Mouse (Mus musculus) neutrophil, adult 5-6 weeks (primary cell): ENCODE measurements around the gene Olfr1112. TPM values are rescaled to one million over a fixed set of nuclear protein-coding genes. Genes with fewer than 3 reads are reported as not detected.
"Not testable (repeated sequence)": the region's sequence is repeated elsewhere in the genome, so short reads cannot be mapped to it uniquely, and the experiment has no call there.

ENCODE experiments used
- ATAC-seq: fragments of 151-379, 151-347 bp; 2 replicates; pipeline ENCODE4 v1.8.0; 2017; ENCODE audit warnings: mild to moderate bottlenecking, moderate TSS enrichment; ENCODE audit not compliant: insufficient number of reproducible peaks, poor library complexity, low FRiP score, severe bottlenecking; ENCODE audit errors: extremely low read depth
- total RNA-seq: library from RNA; stranded (forward); fragments of 200-1000 nt; gene quantifications from 2 replicates; pipeline ENCODE4 v1.2.3, GENCODE M21; 2017

Olfr1112 gene
- not detected in 2 replicates for total RNA-seq

DNA sequence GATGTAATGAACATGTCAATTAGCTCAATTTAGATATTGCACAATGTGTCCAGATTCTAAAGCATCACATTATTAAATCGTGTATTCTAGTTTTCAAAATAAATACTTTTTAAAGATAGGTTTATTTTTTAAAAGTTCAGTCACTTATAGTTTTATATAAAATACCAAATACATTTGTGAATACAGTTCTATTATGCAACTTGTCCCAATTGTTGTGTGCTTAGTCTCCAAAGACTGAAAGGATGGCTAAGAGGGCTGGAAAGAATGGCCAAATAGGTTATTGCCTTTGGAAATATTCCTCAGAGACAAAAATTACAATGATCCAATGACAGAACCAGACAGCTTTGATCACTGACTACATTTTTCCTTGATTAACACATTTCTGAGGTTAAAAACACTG lies at the start of gene Olfr1112:
TSS of gene Olfr1112 (plus strand) at position 301 of the 400 bp plus-strand sequence.
- no peak for ATAC-seq

DNA sequence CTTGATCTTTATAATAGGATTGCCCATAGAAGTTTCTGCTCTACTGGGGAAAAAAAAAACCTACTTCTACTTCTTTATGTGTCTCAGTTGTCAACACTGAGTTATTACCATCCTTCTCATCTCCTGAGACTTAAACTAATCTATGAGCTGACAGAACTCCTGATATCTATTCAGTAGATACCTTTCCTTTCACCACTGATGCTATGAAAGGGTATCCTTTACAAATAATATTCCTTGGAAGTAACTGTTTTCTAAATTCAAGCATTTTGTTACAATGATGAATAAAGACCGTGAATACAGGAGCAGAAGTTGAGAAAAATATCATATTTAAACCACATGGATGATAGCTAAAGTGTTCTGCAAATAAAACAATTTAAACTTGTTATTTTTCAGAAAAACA lies 47.4 kb upstream of the Olfr1112 start, which contains the start of gene Olfr1110:
TSS of gene Olfr1110 (minus strand) at position 101 of the 400 bp plus-strand sequence.
- no peak for ATAC-seq

DNA sequence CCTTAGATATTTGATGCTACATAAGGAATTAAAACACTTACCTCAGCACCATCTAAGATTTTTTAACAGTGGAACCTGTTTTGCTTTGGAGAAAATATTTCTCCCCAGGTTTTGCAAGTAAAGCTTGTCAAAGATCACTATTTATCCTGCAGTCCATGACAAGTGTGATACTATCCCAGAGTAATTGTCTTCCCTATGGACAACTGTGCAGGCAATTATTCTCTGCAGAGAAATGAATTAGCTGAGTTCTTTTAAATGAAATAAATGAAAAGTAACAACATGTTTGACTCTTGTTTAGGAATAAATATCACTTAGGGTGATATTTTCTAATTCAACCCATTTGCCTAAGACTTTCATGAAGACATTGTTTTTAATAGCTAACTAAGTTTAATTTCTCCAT lies 35.1 kb upstream of the Olfr1112 start, which contains the start of gene Olfr1111:
TSS of gene Olfr1111 (minus strand) at position 101 of the 400 bp plus-strand sequence.
- no peak for ATAC-seq

DNA sequence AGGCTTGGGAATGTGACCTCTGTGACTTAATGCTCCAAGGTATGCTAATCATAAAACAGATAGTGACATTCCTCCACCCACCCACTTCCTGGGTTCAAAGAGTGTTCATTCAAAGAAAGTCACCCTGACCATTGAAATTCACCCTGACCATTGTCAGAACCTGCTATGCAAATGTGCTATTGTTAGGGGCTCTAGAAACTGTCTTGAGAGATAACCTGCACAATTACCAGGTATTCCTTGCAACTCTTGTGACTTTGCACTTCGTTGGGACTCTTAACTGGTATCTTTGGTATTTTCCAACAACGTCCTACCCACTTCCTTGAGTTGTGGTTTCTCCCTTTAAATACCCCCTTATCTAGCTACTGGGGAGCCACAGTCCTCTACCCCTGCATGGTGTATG lies 19.9 kb upstream of the Olfr1112 start:
- ATAC-seq, result not testable (repeated sequence)

DNA sequence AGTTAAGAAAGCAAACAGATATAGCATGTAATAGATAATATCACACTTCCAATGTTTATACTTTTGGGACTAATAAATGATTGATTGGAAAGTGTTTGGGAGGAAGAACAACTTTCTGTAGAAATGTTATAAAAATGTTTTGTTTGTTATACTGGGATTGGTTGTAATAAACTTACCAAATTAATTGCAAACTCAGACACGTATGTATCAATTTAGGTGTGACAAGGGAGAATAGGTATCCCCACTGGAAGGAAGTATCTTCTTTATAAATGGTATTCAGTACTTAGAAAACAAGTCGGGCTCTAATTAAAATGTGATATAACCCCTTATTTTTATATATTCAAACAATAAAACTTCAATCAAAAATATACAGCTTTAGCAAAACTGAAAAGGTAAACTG lies 21.1 kb downstream of the Olfr1112 start, which contains the start of gene Olfr1113:
TSS of gene Olfr1113 (plus strand) at position 301 of the 400 bp plus-strand sequence.
- ATAC-seq, result no peak

Other genes with a start within 250 kb of the Olfr1112 start
- gene Olfr1099, start 227.1 kb upstream of the Olfr1112 start, total RNA-seq, result 0.12 TPM in 1 of 2 replicates, not detected in the other
- not detected in 2 replicates for gene Olfr1100, start 207.8 kb upstream of the Olfr1112 start, total RNA-seq
- not detected in 2 replicates for gene Olfr1101, start 196.6 kb upstream of the Olfr1112 start, total RNA-seq
- not detected in 2 replicates for gene Olfr1102, start 189.4 kb upstream of the Olfr1112 start, total RNA-seq
- gene Olfr1104, start 160.7 kb upstream of the Olfr1112 start, total RNA-seq, result not detected in 2 replicates
- 0.49 TPM in 1 of 2 replicates, not detected in the other for gene Olfr1105, start 151.3 kb upstream of the Olfr1112 start, total RNA-seq
- gene Olfr1106, start 135.5 kb upstream of the Olfr1112 start, total RNA-seq, result not detected in 2 replicates
- gene Olfr1107, start 112.0 kb upstream of the Olfr1112 start, total RNA-seq, result not detected in 2 replicates
- not detected in 2 replicates for gene Olfr1109, start 91.8 kb upstream of the Olfr1112 start, total RNA-seq
- not detected in 2 replicates for gene Olfr259, start 73.2 kb upstream of the Olfr1112 start, total RNA-seq
- not detected in 2 replicates for gene Olfr1110, start 47.5 kb upstream of the Olfr1112 start, total RNA-seq
- gene Olfr1111, start 35.2 kb upstream of the Olfr1112 start, total RNA-seq, result not detected in 2 replicates
- gene Olfr1113, start 21.2 kb downstream of the Olfr1112 start, total RNA-seq, result not detected in 2 replicates
- gene Olfr1115, start 60.2 kb downstream of the Olfr1112 start, total RNA-seq, result not detected in 2 replicates
- gene Olfr1116, start 79.7 kb downstream of the Olfr1112 start, total RNA-seq, result 0.12 and 0.25 TPM in 2 replicates
- 0.49 TPM in 1 of 2 replicates, not detected in the other for gene Olfr1118, start 119.8 kb downstream of the Olfr1112 start, total RNA-seq
- gene Olfr1120, start 167.0 kb downstream of the Olfr1112 start, total RNA-seq, result not detected in 2 replicates
- gene Olfr1121, start 182.1 kb downstream of the Olfr1112 start, total RNA-seq, result not detected in 2 replicates
- gene Olfr1122, start 198.1 kb downstream of the Olfr1112 start, total RNA-seq, result not detected in 2 replicates
- gene Olfr1123, start 228.8 kb downstream of the Olfr1112 start, total RNA-seq, result not detected in 2 replicates
- not detected in 2 replicates for gene Olfr1124, start 242.5 kb downstream of the Olfr1112 start, total RNA-seq